Mouse (Mus musculus): ENCODE data around the gene Atraid. TPM values are rescaled to one million over a fixed set of nuclear protein-coding genes. Genes with fewer than 3 reads are reported as not detected.
"Not testable (repeated sequence)": the region's sequence is repeated elsewhere in the genome, so short reads cannot be mapped to it uniquely, and the experiment has no call there.

Atraid gene
- total and polyA plus RNA-seq, 3 experiments: 58.0 to 88.7 (median 60.1) TPM

DNA sequence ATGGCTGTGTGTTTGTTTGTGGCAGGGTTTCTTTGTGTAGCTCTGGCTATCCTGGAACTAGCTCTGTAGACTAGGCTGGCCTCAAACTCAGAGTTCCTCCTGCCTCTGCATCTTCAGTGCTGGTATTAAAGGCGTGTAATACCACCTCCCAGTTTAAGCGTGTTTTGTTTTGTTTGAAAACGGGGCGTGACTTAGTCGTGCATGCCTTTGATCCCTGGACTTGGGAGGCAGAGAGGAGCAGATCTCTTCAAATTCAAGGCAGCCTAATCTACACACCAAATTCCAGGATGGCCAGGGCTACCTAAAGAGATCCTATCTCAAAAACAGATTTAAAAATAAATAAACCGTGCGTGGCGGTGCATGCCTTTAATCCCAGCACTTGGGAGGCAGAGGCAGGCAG lies 16.6 kb upstream of the Atraid start:
- in situ Hi-C loops (cut with MboI; ENCODE audit: low pct_ligation_motif_present, low pct_unique_long_range_greater_than_20kb, low sequenced_read_pairs) (no loop called here), dilution Hi-C loops (cut with MboI; ENCODE audit: extremely low pct_ligation_motif_present, extremely low pct_unique_long_range_greater_than_20kb, low sequenced_read_pairs) (no loop called here)
- peaks cover 1 to 18% of the 10 kb centered on the region in 2 experiments for H3K36me3 ChIP-seq (replicated peaks in 1 of 2; ENCODE audit: control insufficient read depth in 1 of 2, insufficient read depth in 1 of 2, low read length in 1 of 2)
- no peaks in the 10 kb centered on the region for H3K4me1 ChIP-seq (ENCODE audit: control insufficient read depth in 1 of 2, insufficient read depth in 2 of 2)
- no peaks in the 10 kb centered on the region for H3K79me2 ChIP-seq (replicated peaks; ENCODE audit: control insufficient read depth, extremely low read depth, insufficient read depth, poor library complexity, severe bottlenecking)
- H3K4me2 ChIP-seq (ENCODE audit: insufficient read depth, low read depth, poor library complexity, severe bottlenecking): no peak overlapping the region
- no peak for TF ChIP-seq CHD2 (IDR thresholded peaks at IDR 0.05; ENCODE audit: low read length)
- TF ChIP-seq ZKSCAN1 (IDR thresholded peaks at IDR 0.05; ENCODE audit: borderline replicate concordance, low read depth, low read length): no peak
- no peak for TF ChIP-seq IRF4 (IDR thresholded peaks at IDR 0.05; ENCODE audit: low read depth, low read length)
- no peak for TF ChIP-seq ZNF384 (IDR thresholded peaks at IDR 0.05; ENCODE audit: low read depth, low read length)
- no peak for TF ChIP-seq CHD1 (IDR thresholded peaks at IDR 0.05; ENCODE audit: low read depth, low read length)
- TF ChIP-seq BHLHE40 (IDR thresholded peaks at IDR 0.05; ENCODE audit: low read depth, low read length): no peak
- TF ChIP-seq UBTF (IDR thresholded peaks at IDR 0.05; ENCODE audit: low read depth, low read length): no peak
- TF ChIP-seq ZMIZ1 (IDR thresholded peaks at IDR 0.05; ENCODE audit: low read depth, low read length): no peak
- no peak for TF ChIP-seq TCF12 (IDR thresholded peaks at IDR 0.05; ENCODE audit: low read depth, low read length)
- TF ChIP-seq ELF1 (IDR thresholded peaks at IDR 0.05; ENCODE audit: low read depth, low read length): no peak
- no peak for TF ChIP-seq JUN (IDR thresholded peaks at IDR 0.05; ENCODE audit: insufficient read depth, low read depth, low read length)
- no peak for TF ChIP-seq SIN3A (IDR thresholded peaks at IDR 0.05; ENCODE audit: low read length)
- DNase-seq (ENCODE audit: extremely low read depth): no peak
- H3K4me3 ChIP-seq (replicated peaks in 1 of 3; ENCODE audit: low read depth in 2 of 3, low read length in 2 of 3, poor library complexity in 1 of 3): no peak overlapping the region
- H3K9ac ChIP-seq (ENCODE audit: insufficient read depth, low read depth): no peak overlapping the region
- H3K9me3 ChIP-seq (replicated peaks; ENCODE audit: low read length): no peaks in the 10 kb centered on the region
- H3K27me3 ChIP-seq (replicated peaks): no peaks in the 10 kb centered on the region
- H3K27ac ChIP-seq (ENCODE audit: insufficient read depth, low read depth): no peak overlapping the region

DNA sequence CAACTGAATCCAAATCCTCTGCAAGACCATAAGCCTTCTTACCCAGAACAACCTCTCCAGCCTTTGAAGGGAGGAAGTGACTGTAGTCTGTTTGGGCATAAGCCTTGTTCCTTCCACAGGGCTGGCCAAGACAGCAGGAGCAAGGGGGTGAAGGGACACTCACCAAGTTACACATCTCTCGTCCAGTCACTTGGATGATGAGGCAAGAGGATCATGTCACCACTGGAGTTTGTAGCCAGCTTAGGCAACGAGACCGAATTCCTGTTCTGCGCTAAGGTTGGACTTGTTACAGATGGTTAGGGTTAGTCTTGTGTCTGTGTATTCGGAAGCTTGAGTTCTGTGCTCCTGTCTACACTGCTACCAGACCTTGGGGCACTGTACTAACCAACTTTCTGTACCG lies 13.4 kb upstream of the Atraid start:
- no peak overlapping the region for H3K27ac ChIP-seq (ENCODE audit: insufficient read depth, low read depth)
- no peak for DNase-seq (ENCODE audit: extremely low read depth)
- no peaks in the 10 kb centered on the region for H3K79me2 ChIP-seq (replicated peaks; ENCODE audit: control insufficient read depth, extremely low read depth, insufficient read depth, poor library complexity, severe bottlenecking)
- no peaks in the 10 kb centered on the region for H3K4me1 ChIP-seq (ENCODE audit: control insufficient read depth in 1 of 2, insufficient read depth in 2 of 2)
- TF ChIP-seq ELF1 (IDR thresholded peaks at IDR 0.05; ENCODE audit: low read depth, low read length): no peak
- TF ChIP-seq EP300 (IDR thresholded peaks at IDR 0.05; ENCODE audit: low read length): no peak
- no peak for TF ChIP-seq MYC (IDR thresholded peaks at IDR 0.05; ENCODE audit: low read depth, low read length)
- TF ChIP-seq GABPA (IDR thresholded peaks at IDR 0.05; ENCODE audit: insufficient replicate concordance, low read depth, low read length): no peak
- no peak for TF ChIP-seq MAFK (IDR thresholded peaks at IDR 0.05; ENCODE audit: insufficient replicate concordance, low read length)
- no peak for TF ChIP-seq SIN3A (IDR thresholded peaks at IDR 0.05; ENCODE audit: low read length)
- no peak for TF ChIP-seq MAX (IDR thresholded peaks at IDR 0.05; ENCODE audit: low read length)
- no peak for TF ChIP-seq USF1 (IDR thresholded peaks at IDR 0.05; ENCODE audit: low read depth, low read length)
- TF ChIP-seq CHD1 (IDR thresholded peaks at IDR 0.05; ENCODE audit: low read depth, low read length): no peak
- no peak for TF ChIP-seq ZMIZ1 (IDR thresholded peaks at IDR 0.05; ENCODE audit: low read depth, low read length)
- TF ChIP-seq BHLHE40 (IDR thresholded peaks at IDR 0.05; ENCODE audit: low read depth, low read length): no peak
- TF ChIP-seq RCOR1 (conservative IDR thresholded peaks at IDR 0.05; ENCODE audit: low read depth, low read length): no peak
- TF ChIP-seq PAX5 (IDR thresholded peaks at IDR 0.05; ENCODE audit: low read length): no peak
- TF ChIP-seq ZNF384 (IDR thresholded peaks at IDR 0.05; ENCODE audit: low read depth, low read length): no peak
- TF ChIP-seq JUN (IDR thresholded peaks at IDR 0.05; ENCODE audit: insufficient read depth, low read depth, low read length): no peak
- TF ChIP-seq TCF12 (IDR thresholded peaks at IDR 0.05; ENCODE audit: low read depth, low read length): no peak
- TF ChIP-seq RAD21 (IDR thresholded peaks at IDR 0.05; ENCODE audit: low read depth, low read length): no peak
- TF ChIP-seq ZKSCAN1 (IDR thresholded peaks at IDR 0.05; ENCODE audit: borderline replicate concordance, low read depth, low read length): no peak
- no peak for TF ChIP-seq MXI1 (IDR thresholded peaks at IDR 0.05; ENCODE audit: low read depth, low read length)
- no peak for TF ChIP-seq IRF4 (IDR thresholded peaks at IDR 0.05; ENCODE audit: low read depth, low read length)
- H3K9me3 ChIP-seq (replicated peaks; ENCODE audit: low read length): no peaks in the 10 kb centered on the region
- H3K9ac ChIP-seq (ENCODE audit: insufficient read depth, low read depth): no peak overlapping the region
- in situ Hi-C loops (cut with MboI; ENCODE audit: low pct_ligation_motif_present, low pct_unique_long_range_greater_than_20kb, low sequenced_read_pairs) (no loop called here), dilution Hi-C loops (cut with MboI; ENCODE audit: extremely low pct_ligation_motif_present, extremely low pct_unique_long_range_greater_than_20kb, low sequenced_read_pairs) (no loop called here)
- peaks cover 17 to 50% of the 10 kb centered on the region in 2 experiments for H3K36me3 ChIP-seq (replicated peaks in 1 of 2; ENCODE audit: control insufficient read depth in 1 of 2, insufficient read depth in 1 of 2, low read length in 1 of 2)
- H3K27me3 ChIP-seq (replicated peaks): no peaks in the 10 kb centered on the region
- H3K4me3 ChIP-seq (replicated peaks in 1 of 3; ENCODE audit: low read depth in 2 of 3, low read length in 2 of 3, poor library complexity in 1 of 3): no peak overlapping the region
- H3K4me2 ChIP-seq (ENCODE audit: insufficient read depth, low read depth, poor library complexity, severe bottlenecking): no peak overlapping the region

- H3K27ac ChIP-seq (ENCODE audit: insufficient read depth, low read depth); H3K4me1 ChIP-seq (ENCODE audit: control insufficient read depth in 1 of 2, insufficient read depth in 2 of 2); H3K79me2 ChIP-seq (replicated peaks; ENCODE audit: control insufficient read depth, extremely low read depth, insufficient read depth, poor library complexity, severe bottlenecking); H3K9ac ChIP-seq (ENCODE audit: insufficient read depth, low read depth); H3K4me3 ChIP-seq (replicated peaks in 1 of 3; ENCODE audit: low read depth in 2 of 3, low read length in 2 of 3, poor library complexity in 1 of 3); in situ Hi-C loops (cut with MboI; ENCODE audit: low pct_ligation_motif_present, low pct_unique_long_range_greater_than_20kb, low sequenced_read_pairs); H3K4me2 ChIP-seq (ENCODE audit: insufficient read depth, low read depth, poor library complexity, severe bottlenecking); DNase-seq (ENCODE audit: extremely low read depth); H3K9me3 ChIP-seq (replicated peaks; ENCODE audit: low read length); H3K27me3 ChIP-seq (replicated peaks); dilution Hi-C loops (cut with MboI; ENCODE audit: extremely low pct_ligation_motif_present, extremely low pct_unique_long_range_greater_than_20kb, low sequenced_read_pairs): not testable (repeated sequence)
- H3K36me3 ChIP-seq (replicated peaks in 1 of 2; ENCODE audit: control insufficient read depth in 1 of 2, insufficient read depth in 1 of 2, low read length in 1 of 2): peaks cover 28 to 69% of the 10 kb centered on the region in 2 experiments
Measured at GRCm38 (mm10) chr5:31036556-31036955, 11.6 kb upstream of the Atraid start.
